Comparison of ENCODE assay signal across 19 mouse cellular contexts in the genomic region with DNA sequence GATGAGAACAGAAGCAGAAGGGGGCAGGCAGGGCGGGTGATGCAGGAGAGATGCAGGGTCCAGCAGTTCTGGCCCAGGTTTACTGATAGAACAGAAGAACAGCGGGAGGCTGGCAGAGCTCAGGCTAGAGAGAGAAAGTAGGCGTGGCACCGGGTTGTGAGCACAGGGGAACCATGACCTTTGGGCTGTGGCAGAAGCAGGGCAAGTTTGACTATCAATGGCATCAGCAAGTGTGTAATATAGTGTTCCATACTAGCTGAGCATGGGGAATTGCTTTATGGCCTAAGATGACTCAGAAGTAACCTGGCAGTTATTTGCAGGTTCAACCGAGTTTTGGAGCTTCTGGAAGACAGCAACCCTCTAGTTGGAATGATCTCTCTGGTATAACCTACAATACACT. TPM values are rescaled to one million over a fixed set of nuclear protein-coding genes. Genes with fewer than 3 reads are reported as not detected.
"Had no signal": no experiment of that assay in that cellular context is flagged by ENCODE, and none has a peak within 500 bp of the region (broad histone marks: within the 10 kb centered on the region; RNA-seq: fewer than 3 reads in every experiment).

No protein-coding gene starts in this region.

- H3K4me2 ChIP-seq: lung, embryonic 15.5 days; midbrain, embryonic 11.5 days; midbrain, embryonic 13.5 days; midbrain, embryonic 15.5 days; neural tube, embryonic 12.5 days had no signal

- ATAC-seq: liver, postnatal 0 days; midbrain, embryonic 13.5 days; midbrain, embryonic 15.5 days had no signal

- DNase-seq: liver, postnatal 0 days; lung, adult 2 months; lung, postnatal 14 days; lung, postnatal 36 days; right cerebral cortex, postnatal 14 days; spleen, adult 18-20 months; thymus, adult 18-20 months; thymus, postnatal 25 days; thymus, postnatal 4 days had no signal

- H3K36me3 ChIP-seq: lung, embryonic 15.5 days; midbrain, embryonic 13.5 days; midbrain, embryonic 15.5 days; neural tube, embryonic 12.5 days had no signal

- H3K4me3 ChIP-seq: lung, embryonic 15.5 days; megakaryocyte, embryonic 14.5 days; midbrain, embryonic 13.5 days; midbrain, embryonic 15.5 days; neural tube, embryonic 12.5 days had no signal

- H3K27ac ChIP-seq: lung, embryonic 15.5 days; macrophage; midbrain, embryonic 13.5 days; midbrain, embryonic 15.5 days; neural tube, embryonic 12.5 days had no signal

- H3K4me1 ChIP-seq: midbrain, embryonic 15.5 days had no signal

- H3K9me3 ChIP-seq: lung, embryonic 15.5 days; midbrain, embryonic 13.5 days; midbrain, embryonic 15.5 days; neural tube, embryonic 12.5 days had no signal

- H3K9ac ChIP-seq: liver, postnatal 0 days; lung, embryonic 15.5 days; midbrain, embryonic 13.5 days; midbrain, embryonic 15.5 days; neural tube, embryonic 12.5 days had no signal

- H3K27me3 ChIP-seq: lung, embryonic 15.5 days; midbrain, embryonic 13.5 days; midbrain, embryonic 15.5 days; neural tube, embryonic 12.5 days had no signal

RNA-seq across cellular contexts. Expression of gene Col13a1, which starts 25.0 kb away (rescaled TPM):
- total RNA-seq: megakaryocyte progenitor cell, adult 5-6 weeks; monocyte, adult 5-6 weeks; neutrophil, adult 5-6 weeks had no signal
- polyA plus RNA-seq: macrophage had no signal
